Mouse (Mus musculus) thymus, postnatal 0 days (tissue): ENCODE results near the gene Aspdh. TPM values are rescaled to one million over a fixed set of nuclear protein-coding genes. Genes with fewer than 3 reads are reported as not detected.

Source experiments
- DNase-seq: peaks from one replicate; pipeline ENCODE4 v3.0.0-alpha.2; 2015; ENCODE audit warnings: low spot score
- polyA plus RNA-seq: library from polyadenylated mRNA; unstranded; fragments of >200 nt; fragmentation: Nextera tagmentation; extraction: Ambion mirVana; gene quantifications from 2 replicates; pipeline ENCODE4 v1.2.1, GENCODE M21; 2015

Aspdh gene
- polyA plus RNA-seq, 1 experiment from 2014 or later, result not detected

GRCm38 (mm10) chr7:44471880-44472557 is 6.8 kb downstream of the Aspdh start:
- DNase-seq, result no peak

GRCm38 (mm10) chr7:44472558-44472885 is 7.3 kb downstream of the Aspdh start:
- DNase-seq, result no peak

GRCm38 (mm10) chr7:44472961-44473646 is 7.9 kb downstream of the Aspdh start:
- DNase-seq, result no peak

GRCm38 (mm10) chr7:44474419-44474818 is 9.2 kb downstream of the Aspdh start:
- DNase-seq, result no peak

GRCm38 (mm10) chr7:44475046-44475614 is 9.9 kb downstream of the Aspdh start:
- DNase-seq, result no peak

GRCm38 (mm10) chr7:44482836-44483435 is 17.7 kb downstream of the Aspdh start:
- no peak for DNase-seq

GRCm38 (mm10) chr7:44484109-44484508 is 18.9 kb downstream of the Aspdh start:
- no peak for DNase-seq

- DNase-seq, result peak; percentile 79
Observed at GRCm38 (mm10) chr7:44484841-44485571, 19.8 kb downstream of the Aspdh start.

GRCm38 (mm10) chr7:44485572-44486195 is 20.5 kb downstream of the Aspdh start:
- no peak for DNase-seq

- DNase-seq, result no peak
Observed at GRCm38 (mm10) chr7:44486927-44487575, 21.9 kb downstream of the Aspdh start.

- DNase-seq, result no peak
Observed at GRCm38 (mm10) chr7:44487936-44488335, 22.7 kb downstream of the Aspdh start.

GRCm38 (mm10) chr7:44488545-44488944 is 23.4 kb downstream of the Aspdh start:
- DNase-seq, result no peak

GRCm38 (mm10) chr7:44490281-44490680 is 25.1 kb downstream of the Aspdh start:
- DNase-seq, result no peak

- no peak for DNase-seq
Observed at GRCm38 (mm10) chr7:44491391-44491790, 26.2 kb downstream of the Aspdh start.

GRCm38 (mm10) chr7:44492166-44492826 is 27.1 kb downstream of the Aspdh start:
- DNase-seq, result no peak

- no peak for DNase-seq
Observed at GRCm38 (mm10) chr7:44494681-44495080, 29.5 kb downstream of the Aspdh start.

- no peak for DNase-seq
Observed at GRCm38 (mm10) chr7:44495086-44495485, 29.9 kb downstream of the Aspdh start.

- peak; percentile 99 for DNase-seq
Observed at GRCm38 (mm10) chr7:44495992-44496770, 31.0 kb downstream of the Aspdh start, which contains the start of the genes Emc10 and Fam71e1. TSS of gene Emc10 (minus strand) at chr7:44496529. TSS of gene Fam71e1 (plus strand) at chr7:44496581.

- DNase-seq, result no peak
Observed at GRCm38 (mm10) chr7:44496771-44497109, 31.5 kb downstream of the Aspdh start.
